Mouse (Mus musculus): ENCODE data around the gene Asrgl1.

Gene Asrgl1

GRCm38 (mm10) chr19:9079916-9080315, 55.5 kb downstream of the Asrgl1 start:
- in situ Hi-C loops (cut with MboI; ENCODE audit: low pct_unique_long_range_greater_than_20kb in 1 of 2, low sequenced_read_pairs in 2 of 2, unreplicated experiment in 1 of 2) = loop anchor here (5.0 kb wide), 2 partner anchors 88 to 98 kb away; no protein-coding TSS in a partner anchor

GRCm38 (mm10) chr19:9076982-9077660, 58.3 kb downstream of the Asrgl1 start:
- in situ Hi-C loops (cut with MboI; ENCODE audit: low pct_unique_long_range_greater_than_20kb in 1 of 2, low sequenced_read_pairs in 2 of 2, unreplicated experiment in 1 of 2) = loop anchor here (5.0 kb wide), 2 partner anchors 85 to 95 kb away; no protein-coding TSS in a partner anchor

GRCm38 (mm10) chr19:9076035-9076434, 59.4 kb downstream of the Asrgl1 start:
- in situ Hi-C loops (cut with MboI; ENCODE audit: low pct_unique_long_range_greater_than_20kb in 1 of 2, low sequenced_read_pairs in 2 of 2, unreplicated experiment in 1 of 2) = loop anchor here (5.0 kb wide), 2 partner anchors 84 to 94 kb away; no protein-coding TSS in a partner anchor

GRCm38 (mm10) chr19:9075558-9075957, 59.9 kb downstream of the Asrgl1 start:
- in situ Hi-C loops (cut with MboI; ENCODE audit: low pct_unique_long_range_greater_than_20kb in 1 of 2, low sequenced_read_pairs in 2 of 2, unreplicated experiment in 1 of 2) = loop anchor here (5.0 kb wide), 2 partner anchors 83 to 93 kb away; no protein-coding TSS in a partner anchor

GRCm38 (mm10) chr19:9074424-9074823, 61.0 kb downstream of the Asrgl1 start:
- in situ Hi-C loops (cut with MboI; ENCODE audit: low pct_unique_long_range_greater_than_20kb in 1 of 2, low sequenced_read_pairs in 2 of 2, unreplicated experiment in 1 of 2) = no loop called here

- in situ Hi-C loops (cut with MboI; ENCODE audit: low pct_unique_long_range_greater_than_20kb in 1 of 2, low sequenced_read_pairs in 2 of 2, unreplicated experiment in 1 of 2) = no loop called here
These were observed 61.5 kb downstream of the Asrgl1 start for GRCm38 (mm10) chr19:9073776-9074411.

GRCm38 (mm10) chr19:9072157-9072530, 63.3 kb downstream of the Asrgl1 start:
- in situ Hi-C loops (cut with MboI; ENCODE audit: low pct_unique_long_range_greater_than_20kb in 1 of 2, low sequenced_read_pairs in 2 of 2, unreplicated experiment in 1 of 2) = no loop called here

- in situ Hi-C loops (cut with MboI; ENCODE audit: low pct_unique_long_range_greater_than_20kb in 1 of 2, low sequenced_read_pairs in 2 of 2, unreplicated experiment in 1 of 2) = no loop called here
These were observed 63.8 kb downstream of the Asrgl1 start for GRCm38 (mm10) chr19:9071456-9072156.

- in situ Hi-C loops (cut with MboI; ENCODE audit: low pct_unique_long_range_greater_than_20kb in 1 of 2, low sequenced_read_pairs in 2 of 2, unreplicated experiment in 1 of 2) = no loop called here
These were observed 65.1 kb downstream of the Asrgl1 start for GRCm38 (mm10) chr19:9070316-9070715.

GRCm38 (mm10) chr19:9069687-9070307, 65.6 kb downstream of the Asrgl1 start:
- in situ Hi-C loops (cut with MboI; ENCODE audit: low pct_unique_long_range_greater_than_20kb in 1 of 2, low sequenced_read_pairs in 2 of 2, unreplicated experiment in 1 of 2) = no loop called here

GRCm38 (mm10) chr19:9067292-9067691, 68.1 kb downstream of the Asrgl1 start:
- in situ Hi-C loops (cut with MboI; ENCODE audit: low pct_unique_long_range_greater_than_20kb in 1 of 2, low sequenced_read_pairs in 2 of 2, unreplicated experiment in 1 of 2) = no loop called here

- in situ Hi-C loops (cut with MboI; ENCODE audit: low pct_unique_long_range_greater_than_20kb in 1 of 2, low sequenced_read_pairs in 2 of 2, unreplicated experiment in 1 of 2) = no loop called here
These were observed 69.5 kb downstream of the Asrgl1 start for GRCm38 (mm10) chr19:9065621-9066561.

- in situ Hi-C loops (cut with MboI; ENCODE audit: low pct_unique_long_range_greater_than_20kb in 1 of 2, low sequenced_read_pairs in 2 of 2, unreplicated experiment in 1 of 2) = no loop called here
These were observed 71.6 kb downstream of the Asrgl1 start for GRCm38 (mm10) chr19:9063831-9064230.

GRCm38 (mm10) chr19:9062822-9063221, 72.6 kb downstream of the Asrgl1 start:
- in situ Hi-C loops (cut with MboI; ENCODE audit: low pct_unique_long_range_greater_than_20kb in 1 of 2, low sequenced_read_pairs in 2 of 2, unreplicated experiment in 1 of 2) = no loop called here

- in situ Hi-C loops (cut with MboI; ENCODE audit: low pct_unique_long_range_greater_than_20kb in 1 of 2, low sequenced_read_pairs in 2 of 2, unreplicated experiment in 1 of 2) = no loop called here
These were observed 74.1 kb downstream of the Asrgl1 start for GRCm38 (mm10) chr19:9061221-9061893.

- in situ Hi-C loops (cut with MboI; ENCODE audit: low pct_unique_long_range_greater_than_20kb in 1 of 2, low sequenced_read_pairs in 2 of 2, unreplicated experiment in 1 of 2) = no loop called here
These were observed 75.3 kb downstream of the Asrgl1 start for GRCm38 (mm10) chr19:9060103-9060502.
